Mouse (Mus musculus) embryonic fibroblast, embryonic 13.5 days (primary cell): Measurements from ENCODE around the gene Dzip3.

ENCODE experiments used
- CTCF ChIP-seq: IDR thresholded peaks from 2 replicates; pipeline ENCODE4 v1.5.1; 2011; ENCODE audit warnings: mild to moderate bottlenecking, control low read depth, low read length, moderate library complexity, borderline replicate concordance; ENCODE audit not compliant: insufficient read depth
- POLR2A ChIP-seq: IDR thresholded peaks from 2 replicates; pipeline ENCODE4 v1.6.1; 2011; ENCODE audit warnings: low read depth, mild to moderate bottlenecking, control low read depth, low read length, moderate library complexity

DNA sequence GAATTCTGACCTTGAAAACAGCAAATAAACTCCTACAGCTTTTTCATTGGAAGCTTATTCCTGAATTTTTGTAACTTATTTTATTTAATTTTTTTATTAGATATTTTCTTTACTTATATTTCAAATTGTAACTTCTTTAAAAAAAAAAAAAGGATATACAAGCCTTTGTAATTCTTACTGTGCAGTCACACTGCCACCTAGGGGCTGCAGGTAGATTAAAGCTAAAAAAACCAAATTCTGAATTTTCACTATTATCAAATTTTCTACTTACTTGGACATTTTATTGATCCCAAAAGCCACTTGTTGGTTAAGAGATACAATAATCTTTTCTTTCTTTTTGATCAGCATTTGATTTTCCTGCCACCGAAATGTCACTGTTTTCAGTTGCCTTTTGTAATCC is 52.2 kb downstream of the Dzip3 start:
- TF ChIP-seq CTCF (no peak), POLR2A (no peak)
